Mouse (Mus musculus) liver, postnatal 0 days (tissue): ENCODE results near the gene Cbwd1. TPM values are rescaled to one million over a fixed set of nuclear protein-coding genes. Genes with fewer than 3 reads are reported as not detected.

Experiments
- ATAC-seq: fragments of 200-750 bp; cut with Nextera tagmentation; 2 replicates; pipeline ENCODE4 v1.8.0; 2017; ENCODE audit warnings: mild to moderate bottlenecking, moderate library complexity
- DNase-seq: peaks from one replicate; pipeline ENCODE4 v3.0.0-alpha.2; 2016
- H3K27ac ChIP-seq: fragments of 300-500 bp; sonication (generic); 2 replicates; pipeline ENCODE4 v1.5.1; 2014; ENCODE audit warnings: antibody characterized with exemption, moderate library complexity, mild to moderate bottlenecking, low read depth
- H3K27me3 ChIP-seq: fragments of 300-500 bp; sonication (generic); 2 replicates; pipeline ENCODE4 v1.6.1; 2014; ENCODE audit warnings: low read length, control low read depth, mixed read lengths; ENCODE audit not compliant: insufficient read depth
- H3K36me3 ChIP-seq: fragments of 300-500 bp; sonication (generic); replicated peaks from 2 replicates; pipeline ENCODE4 v1.6.1; 2014; ENCODE audit warnings: mild to moderate bottlenecking, control low read depth, low read length, moderate library complexity, mixed read lengths; ENCODE audit not compliant: insufficient read depth
- H3K4me1 ChIP-seq: fragments of 300-500 bp; sonication (generic); 2 replicates; pipeline ENCODE4 v1.6.1; 2014; ENCODE audit warnings: antibody characterized with exemption, mild to moderate bottlenecking, control low read depth; ENCODE audit not compliant: insufficient read depth
- H3K4me2 ChIP-seq: fragments of 300-500 bp; sonication (generic); 2 replicates; pipeline ENCODE4 v1.6.1; 2014; ENCODE audit warnings: low read depth, mild to moderate bottlenecking, low read length, moderate library complexity, mixed read lengths
- H3K4me3 ChIP-seq: fragments of 300-500 bp; sonication (generic); 2 replicates; pipeline ENCODE4 v1.5.1; 2014; ENCODE audit warnings: low read depth, low read length
- H3K9ac ChIP-seq: fragments of 300-500 bp; sonication (generic); replicated peaks from 2 replicates; pipeline ENCODE4 v1.6.1; 2014; ENCODE audit warnings: mild to moderate bottlenecking, moderate library complexity
- H3K9me3 ChIP-seq: fragments of 300-500 bp; sonication (generic); 2 replicates; pipeline ENCODE4 v1.6.1; 2016; ENCODE audit warnings: mild to moderate bottlenecking, control low read depth, low read length, mixed read lengths
- CTCF ChIP-seq: sonication (generic); IDR thresholded peaks from 2 replicates; pipeline ENCODE4 v1.5.1; 2016; ENCODE audit warnings: antibody characterized with exemption, low read depth
- EP300 ChIP-seq: IDR thresholded peaks from 2 replicates; pipeline ENCODE4 v1.6.1; 2016; ENCODE audit warnings: antibody characterized with exemption, low read depth, mild to moderate bottlenecking
- WGBS: fragments of 180-500 bp; shearing (Covaris S2); extraction: QIAGEN DNeasy Blood & Tissue Kit; methylation state at CpG from one replicate; pipeline ENCODE4 v1.1.7; 2014; ENCODE audit not compliant: insufficient replicate concordance; 5-methylcytosine and 5-hydroxymethylcytosine counted together
- polyA plus RNA-seq: library from polyadenylated mRNA; unstranded; fragments of >200 nt; fragmentation: Nextera tagmentation; extraction: Ambion mirVana; gene quantifications from 2 replicates; pipeline ENCODE4 v1.2.1, GENCODE M21; 2015

The Cbwd1 gene
- polyA plus RNA-seq, 1 experiment from 2014 or later = 7.0 TPM

- no peaks in the 10 kb centered on the region for H3K9me3 ChIP-seq
- no peak overlapping the region for H3K9ac ChIP-seq
- no peaks in the 10 kb centered on the region for H3K27me3 ChIP-seq
- no peak overlapping the region for H3K4me3 ChIP-seq
- WGBS = 60% methylated on average over 2 of the region's 2 CpGs
- H3K27ac ChIP-seq = peak overlapping the region; percentile 59
- DNase-seq (no peak), ATAC-seq (no peak)
- H3K4me2 ChIP-seq = no peak overlapping the region
- TF ChIP-seq CTCF (no peak), EP300 (no peak)
- no peaks in the 10 kb centered on the region for H3K4me1 ChIP-seq
- H3K36me3 ChIP-seq = no peaks in the 10 kb centered on the region
Measured at GRCm38 (mm10) chr19:24966203-24966602, 4.8 kb upstream of the Cbwd1 start.

DNA sequence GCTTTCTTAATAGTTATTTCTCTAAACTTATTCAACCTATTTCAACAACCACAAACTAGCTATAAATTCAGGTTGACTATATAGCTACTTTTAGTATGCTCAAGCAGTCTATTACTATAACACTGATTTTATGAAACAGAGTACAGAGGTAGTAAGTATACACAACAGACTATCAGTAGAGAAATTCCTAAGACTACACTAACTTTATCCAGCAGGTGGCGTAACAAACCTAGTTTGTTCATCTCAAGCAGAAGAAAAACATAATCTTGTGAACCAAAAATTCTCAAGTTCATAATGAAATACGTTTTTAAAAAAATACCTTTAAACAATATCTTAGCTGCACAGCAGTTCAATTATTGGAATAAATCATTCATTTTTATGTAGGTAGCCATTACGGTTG is 2.9 kb downstream of the Cbwd1 start:
- H3K36me3 ChIP-seq = peaks cover 8% of the 10 kb centered on the region; the same call in 1 of the 2 replicates
- H3K4me2 ChIP-seq = no peak overlapping the region
- H3K9me3 ChIP-seq = no peaks in the 10 kb centered on the region
- no peak overlapping the region for H3K27ac ChIP-seq
- H3K27me3 ChIP-seq = no peaks in the 10 kb centered on the region
- H3K4me1 ChIP-seq = no peaks in the 10 kb centered on the region
- TF ChIP-seq EP300 (no peak), CTCF (peak; percentile 73)
- H3K4me3 ChIP-seq = no peak overlapping the region
- WGBS = 32% methylated on average over 3 of the region's 3 CpGs
- ATAC-seq = no peak
- H3K9ac ChIP-seq = no peak overlapping the region
- DNase-seq = no peak

GRCm38 (mm10) chr19:24945521-24946262 is 15.7 kb downstream of the Cbwd1 start:
- ATAC-seq (no peak), DNase-seq (no peak)
- H3K9ac ChIP-seq = no peak overlapping the region
- H3K27me3 ChIP-seq = no peaks in the 10 kb centered on the region
- H3K4me2 ChIP-seq = no peak overlapping the region
- no peaks in the 10 kb centered on the region for H3K9me3 ChIP-seq
- TF ChIP-seq CTCF (no peak), EP300 (0 out of 2 replicates have a peak, but pooled peaks have one; percentile 30)
- H3K4me1 ChIP-seq = no peaks in the 10 kb centered on the region
- H3K4me3 ChIP-seq = no peak overlapping the region
- no peaks in the 10 kb centered on the region for H3K36me3 ChIP-seq
- H3K27ac ChIP-seq = no peak overlapping the region

- no peak overlapping the region for H3K27ac ChIP-seq
- H3K4me3 ChIP-seq = no peak overlapping the region
- TF ChIP-seq EP300 (no peak), CTCF (no peak)
- no peak overlapping the region for H3K4me2 ChIP-seq
- no peaks in the 10 kb centered on the region for H3K4me1 ChIP-seq
- ATAC-seq = no peak
- no peaks in the 10 kb centered on the region for H3K27me3 ChIP-seq
- no peak overlapping the region for H3K9ac ChIP-seq
- H3K9me3 ChIP-seq = no peaks in the 10 kb centered on the region
- no peak for DNase-seq
- WGBS = 90% methylated on average over 1 of the region's 1 CpGs
- 0 out of 2 replicates have a peak, but pooled peaks cover 9% of the 10 kb centered on the region for H3K36me3 ChIP-seq
Measured at GRCm38 (mm10) chr19:24937084-24937483, 24.3 kb downstream of the Cbwd1 start.

DNA sequence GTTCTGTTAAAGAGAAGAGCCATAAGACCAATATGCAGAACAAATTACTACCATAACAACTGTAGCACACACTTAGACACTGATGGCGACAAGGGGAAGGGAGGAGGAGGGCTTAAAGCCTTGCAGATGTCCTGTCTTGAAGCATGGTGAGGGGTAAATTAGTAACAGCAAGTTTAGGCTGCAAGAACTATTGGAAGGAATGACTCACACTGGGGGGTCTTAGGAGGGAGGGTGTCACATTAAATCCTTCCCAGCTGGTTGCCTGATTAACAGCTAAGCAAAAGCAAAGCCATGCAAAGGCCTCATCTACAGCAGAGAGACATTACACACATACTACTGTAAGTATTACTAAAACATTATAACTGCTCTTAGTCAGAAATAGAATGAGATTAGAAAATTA is 32.4 kb downstream of the Cbwd1 start:
- no peaks in the 10 kb centered on the region for H3K4me1 ChIP-seq
- no peak overlapping the region for H3K4me2 ChIP-seq
- H3K36me3 ChIP-seq = no peaks in the 10 kb centered on the region
- H3K27me3 ChIP-seq = no peaks in the 10 kb centered on the region
- H3K4me3 ChIP-seq = no peak overlapping the region
- TF ChIP-seq EP300 (no peak), CTCF (no peak)
- WGBS = 91% methylated on average over 1 of the region's 1 CpGs
- ATAC-seq (no peak), DNase-seq (no peak)
- H3K9ac ChIP-seq = no peak overlapping the region
- no peak overlapping the region for H3K27ac ChIP-seq
- H3K9me3 ChIP-seq = no peaks in the 10 kb centered on the region

DNA sequence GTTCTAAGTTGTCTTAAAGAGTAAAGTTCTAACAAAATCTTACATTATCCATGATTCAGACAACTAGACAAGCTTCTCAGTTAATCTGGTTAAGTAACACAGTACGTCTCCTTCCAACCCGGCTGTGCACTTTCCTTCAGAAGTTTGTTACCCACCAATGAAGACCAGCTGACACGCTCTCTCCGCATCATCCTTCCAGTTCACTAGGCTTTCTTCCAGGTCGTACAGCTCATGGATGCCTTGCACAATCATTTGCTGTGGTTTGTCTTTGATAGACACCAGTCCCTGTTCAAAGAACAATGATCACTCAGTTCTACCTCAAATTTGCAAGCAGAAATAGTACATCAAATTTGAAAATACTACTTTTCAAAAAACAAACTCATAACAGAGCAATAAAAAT is 40.5 kb downstream of the Cbwd1 start:
- Histone ChIP-seq H3K36me3 (peaks cover 8% of the 10 kb centered on the region; the same call in 1 of the 2 replicates), H3K4me3 (no peak overlapping the region), H3K4me2 (no peak overlapping the region), H3K9ac (no peak overlapping the region), H3K27ac (no peak overlapping the region), H3K4me1 (no peaks in the 10 kb centered on the region), H3K9me3 (no peaks in the 10 kb centered on the region), H3K27me3 (no peaks in the 10 kb centered on the region)
- 84% methylated on average over 5 of the region's 5 CpGs for WGBS
- TF ChIP-seq CTCF (no peak), EP300 (no peak)
- DNase-seq = no peak
- ATAC-seq = no peak
